Mouse (Mus musculus) frontal cortex, adult (tissue): ENCODE data around the gene Barhl2.

Experiments
- ATAC-seq: cut with Nextera tagmentation; 2 replicates; pipeline ENCODE4 v1.9.2; 2017; ENCODE audit warnings: mild to moderate bottlenecking, moderate library complexity, mixed read lengths; ENCODE audit not compliant: low TSS enrichment

The Barhl2 gene

GRCm38 (mm10) chr5:106457986-106458476 lies at the start of gene Barhl2:
Barhl2 (minus strand) TSS chr5:106458166.
- ATAC-seq: no peak

DNA sequence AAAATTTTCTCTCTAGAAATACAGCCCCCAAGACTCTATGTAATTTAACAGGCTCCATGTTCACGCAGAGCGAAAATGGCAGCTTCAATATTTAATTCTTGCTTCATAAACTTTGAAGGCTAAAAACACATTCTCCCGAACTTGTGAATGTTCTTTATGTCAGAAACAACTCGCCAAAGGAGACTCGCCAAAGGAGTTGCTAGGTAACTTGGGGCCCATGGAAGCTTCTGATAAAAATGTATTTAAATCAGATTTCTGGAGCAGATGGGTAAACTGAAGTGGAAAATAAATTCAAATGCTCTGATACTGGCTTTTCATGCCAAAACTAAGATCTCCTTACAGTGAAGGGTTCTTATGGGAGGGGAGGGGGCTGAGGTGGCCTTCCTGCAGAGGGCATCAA lies 48.1 kb upstream of the Barhl2 start:
- no peak for ATAC-seq

DNA sequence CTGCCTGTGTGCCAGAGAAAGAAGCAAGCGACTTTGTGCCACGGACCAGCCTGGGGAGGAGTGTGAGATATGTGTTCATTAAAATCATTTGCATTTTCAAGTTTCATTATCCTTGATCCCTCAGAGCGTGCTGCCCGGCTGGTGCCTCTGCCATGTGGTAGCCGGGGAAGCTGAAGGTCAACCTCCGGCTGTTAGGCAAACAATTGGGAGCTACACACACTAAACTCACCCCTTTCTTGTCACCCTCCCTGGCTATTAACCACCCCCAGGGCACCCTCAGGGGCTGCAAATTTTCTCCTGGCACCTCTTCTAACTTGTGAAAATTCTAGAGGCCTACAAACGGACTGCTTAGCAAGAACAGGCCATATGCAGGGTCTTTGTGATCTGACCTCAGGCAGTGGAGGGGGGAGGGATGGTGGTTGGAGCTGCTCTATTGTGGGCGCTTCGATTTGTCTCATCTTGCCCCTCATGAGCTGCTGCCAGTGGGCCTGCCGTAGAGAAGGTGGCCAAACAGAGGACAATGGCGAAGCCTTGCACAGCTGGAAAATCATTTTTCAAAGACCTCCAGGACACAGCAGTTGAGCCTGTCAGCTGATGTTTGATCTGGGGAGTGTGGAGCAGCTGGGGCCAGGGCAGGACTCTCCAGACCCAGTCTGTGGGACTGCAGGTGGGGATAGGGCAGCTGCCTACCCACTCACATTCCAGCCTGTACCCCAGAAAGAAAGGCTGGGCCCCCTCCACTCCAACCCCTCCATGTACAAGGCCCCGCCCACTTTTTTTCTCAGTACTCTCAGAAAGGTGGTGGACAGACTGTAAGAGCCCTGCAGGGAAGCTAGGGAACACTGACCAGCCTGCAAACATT lies 44.9 kb upstream of the Barhl2 start:
- no peak for ATAC-seq

DNA sequence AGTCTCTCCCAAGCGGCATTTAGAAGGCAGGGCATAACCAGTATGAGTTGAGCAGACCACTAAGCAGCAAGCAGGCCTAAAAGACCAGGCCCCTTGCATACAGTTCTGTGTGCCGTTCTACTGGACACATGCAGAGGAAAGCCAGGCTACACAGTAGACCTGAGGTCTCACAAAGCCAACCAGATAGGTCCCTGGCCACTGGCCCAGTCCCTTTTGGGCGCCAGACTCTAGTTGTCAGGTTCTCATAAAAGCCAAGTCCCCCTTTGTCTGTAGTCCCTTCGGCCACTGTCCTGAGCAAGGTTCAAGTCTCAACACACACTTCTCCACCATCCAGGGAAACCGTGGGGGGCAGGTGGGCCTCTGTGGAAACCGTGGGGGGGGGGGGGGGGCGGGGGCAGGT lies 44.3 kb upstream of the Barhl2 start:
- no peak for ATAC-seq

DNA sequence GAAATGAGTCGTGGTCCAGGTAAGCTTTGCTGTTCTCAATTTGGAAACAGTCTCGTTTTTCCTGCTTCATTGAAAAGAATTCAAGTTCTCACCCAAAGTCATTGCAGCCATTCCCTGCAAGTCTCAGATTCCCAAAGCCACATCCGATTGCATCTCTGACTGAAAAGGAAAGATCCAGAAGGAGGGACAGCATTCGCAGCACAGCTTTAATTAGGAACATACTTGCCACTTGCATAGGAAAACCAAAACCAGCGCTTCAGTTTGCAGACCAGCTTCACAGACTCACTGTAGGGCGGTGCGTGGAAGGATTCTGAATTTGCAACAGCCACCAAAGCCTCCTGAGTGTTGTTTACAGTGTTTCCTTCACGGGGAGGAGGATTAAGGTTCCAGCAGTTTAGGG lies 33.8 kb upstream of the Barhl2 start:
- no peak for ATAC-seq

DNA sequence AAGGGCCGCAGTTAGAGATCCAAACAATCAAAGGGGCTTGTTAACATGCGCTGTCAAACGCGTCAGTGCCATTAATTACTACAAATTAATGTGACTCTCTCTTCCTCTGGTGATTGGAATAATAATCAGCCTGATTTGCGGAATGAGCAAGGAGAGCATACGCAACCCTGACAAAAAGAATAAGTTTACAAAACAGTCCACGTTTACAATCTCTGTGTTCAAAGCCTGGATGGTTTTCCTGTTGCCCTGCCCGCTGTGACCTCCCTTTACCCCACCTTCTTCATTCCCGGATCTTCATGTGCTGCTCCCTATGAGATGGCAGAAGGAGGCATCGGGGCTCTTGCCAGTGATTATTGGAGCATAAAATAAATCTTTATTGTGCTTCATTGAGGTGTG lies 14.1 kb upstream of the Barhl2 start:
- ATAC-seq: no peak

DNA sequence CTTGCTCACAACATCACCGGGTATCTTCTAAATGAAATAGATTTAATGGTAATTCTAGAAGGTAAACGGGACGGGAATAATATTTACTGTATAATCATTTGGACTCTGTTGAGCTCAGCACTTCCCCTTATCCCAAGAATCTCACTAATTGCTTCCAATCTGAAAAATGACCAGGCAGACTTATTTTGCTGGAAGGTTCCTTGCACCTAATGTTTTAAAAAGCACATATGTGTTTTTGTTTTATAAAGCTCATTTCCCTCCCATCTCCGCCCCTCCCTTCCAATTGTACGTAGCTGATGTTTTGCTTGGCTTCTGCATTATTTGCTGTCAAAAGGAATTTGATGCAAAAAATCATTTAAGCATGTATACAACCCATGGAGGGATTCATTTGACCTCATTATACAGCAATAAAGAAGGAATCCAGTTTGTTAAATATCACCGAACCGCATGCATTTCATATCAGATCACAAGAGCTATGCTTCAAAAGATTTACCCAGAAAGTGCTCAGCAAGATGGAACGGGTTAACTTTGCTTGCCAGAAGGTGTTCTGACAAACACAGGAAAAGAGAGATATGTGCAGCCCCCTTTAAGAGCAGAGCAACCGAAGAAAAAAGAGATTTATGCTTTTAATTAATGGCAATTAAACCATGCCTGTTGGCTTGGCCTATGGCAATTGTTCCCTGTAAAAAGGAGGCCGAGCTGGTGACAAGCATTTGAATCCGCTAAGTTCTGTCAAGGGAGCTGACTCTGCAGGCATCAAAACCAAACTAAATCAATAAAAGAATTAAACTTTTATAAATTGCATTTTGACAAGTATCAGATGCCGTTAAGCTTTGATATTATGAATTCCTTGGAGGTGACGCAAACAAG lies 13.5 kb upstream of the Barhl2 start:
- ATAC-seq: no peak

DNA sequence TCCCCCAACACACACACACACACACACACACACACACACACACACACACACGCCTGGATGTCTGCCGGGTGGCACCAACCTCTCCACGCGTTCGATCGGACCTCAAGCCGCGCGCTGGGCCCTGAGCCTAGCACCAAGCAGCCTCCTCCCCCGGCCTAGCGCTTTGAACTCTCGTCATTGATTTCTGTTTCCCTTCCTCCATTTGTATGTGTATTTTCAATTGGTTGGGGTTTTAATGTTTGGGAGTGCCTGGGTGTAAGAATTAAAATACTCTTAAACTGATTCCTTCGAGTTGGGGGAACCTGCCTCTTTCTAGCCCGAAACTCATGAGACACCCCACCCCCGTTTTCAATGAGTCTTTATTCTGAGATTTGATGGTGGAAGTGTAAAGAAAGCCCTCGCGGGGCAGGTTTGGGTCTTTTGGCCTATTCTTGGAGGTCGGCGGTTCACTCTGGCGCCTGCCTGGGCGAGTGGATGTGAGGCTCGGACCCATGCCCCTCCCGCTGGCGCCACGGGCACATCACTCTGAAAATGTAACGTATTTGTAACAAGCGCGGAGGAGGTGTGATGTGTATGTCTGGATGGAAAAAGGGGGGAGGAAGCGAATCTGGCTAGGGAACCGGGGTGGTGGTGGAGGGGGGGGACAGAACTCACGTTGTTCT lies 7.3 kb upstream of the Barhl2 start:
- no peak for ATAC-seq

DNA sequence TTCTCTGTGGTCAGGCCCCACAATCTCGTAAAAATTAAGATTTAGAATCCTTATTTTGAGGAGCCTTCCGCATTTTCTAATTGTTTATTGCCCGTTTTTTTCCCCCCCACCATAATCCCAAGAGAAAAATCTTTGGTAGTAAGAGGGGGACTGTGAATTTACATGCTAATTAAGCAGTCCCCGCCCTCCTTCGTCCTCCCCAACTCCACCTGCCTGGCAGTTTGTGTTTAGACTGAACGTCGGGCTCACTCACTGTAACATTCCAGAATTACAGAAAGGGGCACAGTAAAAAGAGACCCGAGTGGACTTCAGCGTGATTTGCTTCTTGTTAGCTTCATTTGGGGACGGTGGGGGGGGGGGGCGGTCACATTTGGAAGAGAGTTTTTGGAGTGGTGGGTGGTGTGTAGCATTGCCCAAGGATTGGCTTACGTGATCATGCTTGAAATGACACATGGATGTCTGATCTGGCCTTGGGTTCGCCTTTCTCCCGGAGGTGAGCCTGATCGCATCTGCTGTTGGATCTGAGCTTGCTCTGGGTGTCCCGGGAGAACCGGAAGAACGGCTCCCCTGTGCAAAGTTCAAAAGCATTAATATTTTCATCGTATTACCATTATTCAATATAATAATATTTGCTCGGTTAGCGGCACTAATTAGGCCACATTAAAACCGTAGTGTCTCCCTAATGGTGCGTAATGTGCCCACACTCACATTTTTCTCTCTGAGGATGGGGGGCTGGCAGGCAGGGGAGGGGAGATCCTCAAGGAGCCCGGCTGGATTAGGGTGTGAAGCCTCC lies 6.6 kb upstream of the Barhl2 start:
- no peak for ATAC-seq

DNA sequence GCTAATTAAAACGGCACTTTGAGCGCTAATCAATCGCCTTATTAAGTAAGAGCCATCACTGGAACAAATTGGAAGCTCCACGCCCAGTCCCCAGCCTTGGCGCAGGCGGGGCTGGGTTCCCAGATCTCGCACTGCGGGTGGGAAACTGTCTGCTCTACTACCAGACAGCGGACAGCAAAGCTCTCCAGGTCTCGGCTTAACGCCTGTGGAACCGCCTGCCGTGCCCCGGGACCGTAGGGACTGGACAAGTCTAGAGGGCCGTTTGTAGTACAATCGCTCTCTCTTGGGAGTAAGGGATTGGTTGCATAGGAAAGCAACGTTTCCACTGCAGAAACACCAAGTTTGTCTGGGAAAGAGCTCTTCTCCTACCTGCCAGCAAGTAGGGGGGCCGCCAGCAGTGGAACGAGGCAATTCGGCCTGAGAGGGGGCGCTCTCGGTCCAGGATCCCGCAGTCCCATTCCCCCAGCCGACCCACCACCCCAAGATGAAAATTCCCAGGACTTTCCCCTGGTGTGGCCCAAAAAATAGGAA lies 5.8 kb upstream of the Barhl2 start:
- no peak for ATAC-seq

GRCm38 (mm10) chr5:106461913-106462312 lies 3.9 kb upstream of the Barhl2 start:
- no peak for ATAC-seq

DNA sequence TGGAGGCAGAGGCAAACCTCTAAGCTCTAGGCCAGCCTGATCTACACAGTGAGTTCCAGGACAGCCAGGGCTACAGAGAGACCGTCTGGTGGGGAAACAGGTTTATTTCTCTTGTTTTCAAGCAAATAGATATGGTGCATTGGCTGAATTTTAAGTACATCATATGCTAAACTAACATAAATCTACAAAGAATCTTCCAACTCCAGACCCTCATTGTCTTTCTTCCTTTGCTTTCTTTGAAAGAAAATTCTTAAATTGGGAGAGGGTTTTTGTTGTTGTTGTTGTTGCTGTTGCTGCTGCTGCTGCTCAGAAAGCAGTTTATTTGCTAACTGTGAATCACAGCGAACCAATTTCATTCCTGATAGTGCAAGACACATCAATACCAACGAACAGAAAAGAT lies 3.5 kb upstream of the Barhl2 start:
- ATAC-seq: no peak

DNA sequence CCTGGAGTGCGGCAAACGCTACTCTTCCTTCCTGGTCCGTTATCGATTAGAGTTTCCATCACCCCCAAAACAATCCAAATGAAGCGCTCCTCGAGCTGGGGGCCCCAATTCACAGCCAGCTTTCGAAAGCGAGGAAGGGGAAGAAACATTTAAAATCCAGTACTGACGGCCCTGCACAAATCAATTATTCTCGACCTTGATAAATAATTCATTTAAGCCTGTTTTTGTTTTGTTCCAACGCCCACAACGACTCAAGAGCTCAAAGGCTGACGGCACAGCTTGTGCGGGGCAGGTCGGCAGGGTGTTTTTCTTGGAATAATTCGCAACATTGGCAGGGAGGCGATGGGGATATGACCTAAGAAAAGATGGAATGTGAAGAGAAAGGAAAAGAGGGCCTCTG lies 2.6 kb upstream of the Barhl2 start:
- ATAC-seq: no peak

DNA sequence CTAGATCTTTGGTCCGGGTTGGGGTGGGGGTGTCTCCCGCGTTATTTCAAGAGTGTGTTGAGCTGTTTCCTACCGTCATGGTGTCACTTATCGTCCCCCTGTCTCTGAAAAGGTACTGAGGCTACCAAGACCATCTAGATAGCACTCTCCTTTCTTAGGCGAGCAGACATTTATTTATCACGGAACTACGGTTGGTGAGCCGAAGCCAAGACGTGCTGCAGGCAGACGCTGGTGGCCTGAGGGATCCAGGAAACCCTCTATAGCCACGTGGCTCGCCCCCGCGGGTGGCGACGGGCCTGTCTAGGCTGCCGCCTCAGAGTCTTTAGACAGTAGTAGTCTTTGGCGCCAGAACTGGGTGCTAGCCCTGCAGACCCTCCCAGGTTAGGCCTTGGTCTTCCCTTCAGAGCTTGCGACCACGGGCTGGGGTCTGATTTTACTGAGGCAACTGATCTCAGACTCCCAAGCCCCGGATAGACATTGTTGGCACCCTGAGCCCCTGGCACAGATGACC lies 2.1 kb upstream of the Barhl2 start:
- ATAC-seq: no peak

GRCm38 (mm10) chr5:106459120-106459641 lies 1.2 kb upstream of the Barhl2 start:
- no peak for ATAC-seq

- no peak for ATAC-seq
Observed at GRCm38 (mm10) chr5:106458477-106459119, 632 bp upstream of the Barhl2 start.

DNA sequence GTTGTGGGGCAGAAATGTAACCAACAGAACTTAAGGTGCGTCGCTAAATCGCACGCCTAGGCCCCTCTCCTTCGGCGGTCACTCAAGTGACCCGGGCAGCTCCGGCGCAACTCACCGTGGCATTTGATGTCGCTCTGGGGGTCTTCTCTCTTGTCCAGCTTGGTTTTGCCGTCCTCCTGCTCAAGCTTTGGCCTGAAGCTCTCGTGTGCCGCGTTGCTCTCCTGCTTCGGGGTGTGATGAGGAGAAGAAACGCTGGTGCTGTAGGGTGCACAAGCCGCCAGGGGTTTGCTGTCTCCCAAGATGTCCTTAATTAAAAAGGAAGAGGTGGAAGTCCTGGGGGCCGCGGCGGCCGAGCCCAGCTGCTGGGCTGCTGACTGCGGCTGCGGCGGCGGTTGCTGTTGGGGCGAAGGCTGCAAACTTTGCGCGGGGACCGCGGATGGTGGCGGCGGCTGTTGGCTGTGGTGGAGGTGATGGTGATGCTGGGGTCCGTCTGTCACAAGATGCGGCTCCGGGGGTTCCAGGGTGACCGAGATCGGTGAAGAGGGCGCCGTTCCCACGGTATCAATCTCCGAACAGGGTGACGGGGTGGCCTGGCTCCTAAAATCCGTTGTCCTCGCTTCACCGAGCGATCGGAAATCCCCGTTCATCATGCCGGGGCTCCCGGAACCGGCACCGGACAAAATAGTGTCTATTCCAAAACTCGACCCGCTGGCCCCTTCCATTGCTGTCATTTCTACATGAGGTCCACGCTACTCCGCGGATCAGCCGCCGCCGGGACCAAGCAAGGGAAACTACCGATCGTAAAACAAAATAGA lies 648 bp downstream of the Barhl2 start:
- ATAC-seq: no peak

DNA sequence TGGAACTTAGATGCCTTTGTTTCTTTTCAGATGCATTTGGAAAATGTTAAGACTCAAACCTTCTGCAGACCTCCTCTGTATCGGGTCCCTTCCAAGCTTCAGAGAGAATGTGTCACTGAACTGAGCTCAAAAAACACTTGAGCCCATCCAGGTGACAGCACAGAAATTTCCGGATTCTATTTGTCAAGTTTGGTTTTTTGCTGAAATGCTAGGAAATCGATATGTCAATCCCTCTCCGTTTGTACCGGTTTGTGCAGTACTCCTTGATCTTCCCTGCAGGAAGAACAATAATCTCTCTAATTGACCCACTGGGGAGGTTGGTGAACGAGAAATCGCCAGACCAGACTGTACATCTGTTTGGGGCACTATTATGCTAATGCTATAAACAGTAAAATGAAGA lies 2.0 kb downstream of the Barhl2 start:
- no peak for ATAC-seq
